Comparison of ENCODE assay signal across 10 mouse cellular contexts in genomic region chr5:34097333-34097732, GRCm38 (mm10).
A peak's percentile ranks its signal among the peaks of the same experiment; 100 is the strongest.
DNase-seq lines count a peak whose midpoint lies in the region; ATAC-seq and TF ChIP-seq lines count a peak whose summit lies in the region.
"Had no signal": no experiment of that assay in that cellular context is flagged by ENCODE, and none has a peak within 500 bp of the region (broad histone marks: within the 10 kb centered on the region; RNA-seq: fewer than 3 reads in every experiment).

No protein-coding gene starts in this region.

- no peak for ATAC-seq in kidney, embryonic 14.5 days (ENCODE audit: low FRiP score, low TSS enrichment)
- ATAC-seq in heart, postnatal 0 days (ENCODE audit: insufficient read depth, low read depth), result no peak
- no peak; the same call in 1 of the 2 replicates for ATAC-seq in forebrain, embryonic 13.5 days

- H3K27me3 ChIP-seq in kidney, embryonic 14.5 days (ENCODE audit: control insufficient read depth, insufficient read depth, low read length), result peaks cover 3% of the 10 kb centered on the region; the same call in 1 of the 2 replicates
- no peaks in the 10 kb centered on the region for H3K27me3 ChIP-seq in heart, postnatal 0 days (ENCODE audit: control insufficient read depth, insufficient read depth, low read length)
- no peaks in the 10 kb centered on the region for H3K27me3 ChIP-seq in forebrain, embryonic 13.5 days
- H3K27me3 ChIP-seq: embryonic facial prominence, embryonic 15.5 days; midbrain, embryonic 12.5 days had no signal

- TF ChIP-seq CTCF in heart, postnatal 0 days (IDR thresholded peaks at IDR 0.05; ENCODE audit: low read depth), result peak; percentile 61
- peak; percentile 80 for TF ChIP-seq CTCF in left cerebral cortex, adult 2 months (IDR thresholded peaks at IDR 0.05)

- no peak overlapping the region for H3K27ac ChIP-seq in kidney, embryonic 14.5 days (ENCODE audit: low read depth, low read length)
- H3K27ac ChIP-seq in heart, postnatal 0 days (ENCODE audit: low read depth), result no peak overlapping the region
- H3K27ac ChIP-seq in left cerebral cortex, adult 2 months, result no peak overlapping the region
- no peak overlapping the region for H3K27ac ChIP-seq in forebrain, embryonic 13.5 days
- H3K27ac ChIP-seq: embryonic facial prominence, embryonic 15.5 days; midbrain, embryonic 12.5 days had no signal

- no peak for TF ChIP-seq EP300 in heart, postnatal 0 days (IDR thresholded peaks at IDR 0.05; ENCODE audit: low read depth)

- intact Hi-C loops in left cerebral cortex, adult 2 months (cut with DNase I), result loop anchor here (5.0 to 10.0 kb wide), 3 partner anchors 50 to 265 kb away; no protein-coding TSS in a partner anchor

- no peak overlapping the region for H3K9ac ChIP-seq in kidney, embryonic 14.5 days (ENCODE audit: low read depth, low read length)
- no peak overlapping the region for H3K9ac ChIP-seq in heart, postnatal 0 days (replicated peaks; ENCODE audit: low read depth, low read length)
- no peak overlapping the region for H3K9ac ChIP-seq in forebrain, embryonic 13.5 days
- H3K9ac ChIP-seq: embryonic facial prominence, embryonic 15.5 days; midbrain, embryonic 12.5 days had no signal

- H3K9me3 ChIP-seq in kidney, embryonic 14.5 days (ENCODE audit: control insufficient read depth, low read length), result no peaks in the 10 kb centered on the region
- H3K9me3 ChIP-seq in heart, postnatal 0 days (replicated peaks; ENCODE audit: control insufficient read depth, low read length), result no peaks in the 10 kb centered on the region
- no peaks in the 10 kb centered on the region for H3K9me3 ChIP-seq in forebrain, embryonic 13.5 days (replicated peaks)
- H3K9me3 ChIP-seq: embryonic facial prominence, embryonic 15.5 days; midbrain, embryonic 12.5 days had no signal

- WGBS in kidney, embryonic 14.5 days, result 17% methylated on average over 1 of the region's 1 CpGs
- WGBS in heart, postnatal 0 days, result 4% methylated on average over 1 of the region's 1 CpGs
- WGBS in forebrain, embryonic 13.5 days, result 17% methylated on average over 1 of the region's 1 CpGs

- H3K36me3 ChIP-seq in kidney, embryonic 14.5 days (ENCODE audit: control insufficient read depth, insufficient read depth, low read length), result no peaks in the 10 kb centered on the region
- no peaks in the 10 kb centered on the region for H3K36me3 ChIP-seq in heart, postnatal 0 days (replicated peaks; ENCODE audit: control insufficient read depth, insufficient read depth, low read length)
- H3K36me3 ChIP-seq in forebrain, embryonic 13.5 days (ENCODE audit: poor library complexity, severe bottlenecking), result no peaks in the 10 kb centered on the region
- H3K36me3 ChIP-seq: embryonic facial prominence, embryonic 15.5 days; midbrain, embryonic 12.5 days had no signal

- H3K4me1 ChIP-seq in kidney, embryonic 14.5 days (ENCODE audit: control insufficient read depth, insufficient read depth, low read length), result no peaks in the 10 kb centered on the region
- H3K4me1 ChIP-seq in heart, postnatal 0 days (ENCODE audit: control insufficient read depth, insufficient read depth), result no peaks in the 10 kb centered on the region
- H3K4me1 ChIP-seq in forebrain, embryonic 13.5 days, result no peaks in the 10 kb centered on the region
- H3K4me1 ChIP-seq: embryonic facial prominence, embryonic 15.5 days; midbrain, embryonic 12.5 days had no signal

- peak; percentile 6 for DNase-seq in kidney, adult 11 months
- peak; percentile 57 for DNase-seq in MEL-GATA-1-ER (ENCODE audit: extremely low read depth, low read depth)
- DNase-seq in cerebellum, adult 18-20 months, result peak; percentile 64 to 69
- DNase-seq in heart, postnatal 0 days (ENCODE audit: low spot score), result peak; percentile 42
- peak; percentile 51 to 53 for DNase-seq in left cerebral cortex, adult 2 months (ENCODE audit: extremely low spot score in 1 of 2, low spot score in 2 of 2)
- peak; percentile 20 for DNase-seq in right cerebral cortex, postnatal 14 days

- no peak overlapping the region for H3K4me3 ChIP-seq in kidney, embryonic 14.5 days (ENCODE audit: low read length)
- H3K4me3 ChIP-seq in heart, postnatal 0 days (ENCODE audit: low read depth, low read length), result no peak overlapping the region
- no peak overlapping the region for H3K4me3 ChIP-seq in left cerebral cortex, adult 2 months
- no peak overlapping the region for H3K4me3 ChIP-seq in forebrain, embryonic 13.5 days
- H3K4me3 ChIP-seq: embryonic facial prominence, embryonic 15.5 days; midbrain, embryonic 12.5 days had no signal

- H3K4me2 ChIP-seq in kidney, embryonic 14.5 days (replicated peaks; ENCODE audit: low read depth, low read length), result no peak overlapping the region
- no peak overlapping the region for H3K4me2 ChIP-seq in heart, postnatal 0 days (ENCODE audit: low read depth, low read length)
- no peak overlapping the region for H3K4me2 ChIP-seq in forebrain, embryonic 13.5 days
- H3K4me2 ChIP-seq: embryonic facial prominence, embryonic 15.5 days; midbrain, embryonic 12.5 days had no signal

Comparison
In these comparisons a context has a peak if more than half of its experiments do, and no peak if none do; other contexts are left out.
1. DNase-seq: peak in every context shown above with its lines; median percentile 66 in cerebellum, adult 18-20 months; 57 in MEL-GATA-1-ER; 52 in left cerebral cortex, adult 2 months; 42 in heart, postnatal 0 days; 20 in right cerebral cortex, postnatal 14 days; 6 in kidney, adult 11 months.